Mouse (Mus musculus) cortical plate, adult 2 months (tissue): ENCODE data around the gene Tor4a.

Experiments used
- CTCF ChIP-seq: fragments of 200-500 bp; IDR thresholded peaks from 2 replicates; pipeline ENCODE4 v1.5.1; 2011; ENCODE audit warnings: mild to moderate bottlenecking, control low read depth, low read length; ENCODE audit not compliant: insufficient read depth; ENCODE audit errors: extremely low read depth
- POLR2A ChIP-seq: fragments of 200-500 bp; IDR thresholded peaks from 2 replicates; pipeline ENCODE4 v1.6.1; 2011; ENCODE audit warnings: mild to moderate bottlenecking, low read length, control low read depth; ENCODE audit not compliant: insufficient read depth; ENCODE audit errors: extremely low read depth

DNA sequence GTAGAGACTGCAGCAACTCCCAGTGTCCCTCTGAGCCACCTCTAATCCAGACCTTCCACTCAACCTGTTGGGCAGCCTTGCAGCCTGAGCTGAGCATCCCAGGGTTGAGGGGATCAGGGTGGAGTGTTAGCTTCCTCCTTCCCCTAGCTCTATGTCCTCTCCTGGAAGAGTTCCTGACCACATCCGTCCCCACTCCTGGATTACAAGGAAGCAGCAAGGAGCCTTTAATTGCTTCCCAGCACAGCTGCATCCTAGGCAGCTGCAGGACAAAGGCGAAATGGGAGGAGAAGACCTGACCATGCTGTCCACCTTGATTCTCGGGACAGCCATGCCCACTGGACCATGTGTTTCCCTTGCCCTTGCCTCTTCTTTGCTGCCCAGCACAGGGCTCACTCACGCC lies 19.6 kb downstream of the Tor4a start:
- TF ChIP-seq CTCF (no peak), POLR2A (no peak)
